Mouse (Mus musculus): ENCODE results near the gene Cog1. TPM values are rescaled to one million over a fixed set of nuclear protein-coding genes. Genes with fewer than 3 reads are reported as not detected.

The Cog1 gene
- total RNA-seq, 1 experiment from 2014 or later: 20.2 TPM

DNA sequence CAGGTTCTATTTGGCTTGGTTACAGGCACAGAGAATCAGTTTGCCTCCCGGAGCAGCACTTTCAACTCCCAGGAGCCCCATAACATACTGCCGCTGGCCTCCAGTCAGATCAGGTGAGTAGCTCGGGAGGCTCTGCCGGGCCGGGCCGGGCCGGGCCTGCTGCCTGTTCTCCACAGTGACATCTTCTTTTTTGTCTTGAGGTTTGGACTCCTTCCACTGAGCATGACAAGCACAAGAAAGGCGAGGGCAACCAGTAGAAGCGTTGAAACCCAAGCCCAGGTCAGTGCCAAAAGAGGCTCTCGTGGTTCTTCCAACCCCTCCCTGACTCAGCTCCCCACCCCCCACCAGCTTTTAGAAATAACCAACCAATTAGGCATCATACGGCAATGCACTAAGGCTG is 12.0 kb downstream of the Cog1 start:
- ATAC-seq (replicated peaks; ENCODE audit: insufficient number of reproducible peaks, low FRiP score, low TSS enrichment, poor library complexity, severe bottlenecking): no peak

DNA sequence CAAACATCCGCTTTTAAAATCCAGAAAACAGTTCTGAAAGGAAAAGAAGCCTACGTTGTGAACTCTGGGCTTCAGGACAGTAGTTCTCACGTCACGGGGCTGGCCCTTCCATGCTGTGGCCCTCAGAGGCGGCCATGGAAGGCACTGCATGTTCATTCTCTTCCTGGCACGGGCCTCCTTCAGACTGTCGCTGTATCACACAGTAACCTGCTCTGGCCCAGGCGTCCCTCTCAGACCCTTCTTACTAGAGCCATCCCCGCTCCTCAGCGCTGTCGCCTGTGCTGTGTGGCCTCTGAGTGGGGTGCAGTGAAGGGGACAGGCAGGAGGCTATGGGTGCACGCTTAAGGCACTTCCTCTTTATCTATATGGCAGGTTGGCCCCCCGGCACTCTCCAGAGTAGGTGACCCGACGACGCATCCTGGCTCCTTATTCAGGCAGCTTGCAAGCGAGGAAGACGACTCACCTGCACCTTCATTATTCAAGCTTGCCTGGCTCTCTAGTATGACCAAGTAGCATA is 12.9 kb downstream of the Cog1 start:
- no peak for ATAC-seq (replicated peaks; ENCODE audit: insufficient number of reproducible peaks, low FRiP score, low TSS enrichment, poor library complexity, severe bottlenecking)

- ATAC-seq (replicated peaks; ENCODE audit: insufficient number of reproducible peaks, low FRiP score, low TSS enrichment, poor library complexity, severe bottlenecking): no peak
Observed at GRCm38 (mm10) chr11:113664279-113664678, 15.3 kb downstream of the Cog1 start.

DNA sequence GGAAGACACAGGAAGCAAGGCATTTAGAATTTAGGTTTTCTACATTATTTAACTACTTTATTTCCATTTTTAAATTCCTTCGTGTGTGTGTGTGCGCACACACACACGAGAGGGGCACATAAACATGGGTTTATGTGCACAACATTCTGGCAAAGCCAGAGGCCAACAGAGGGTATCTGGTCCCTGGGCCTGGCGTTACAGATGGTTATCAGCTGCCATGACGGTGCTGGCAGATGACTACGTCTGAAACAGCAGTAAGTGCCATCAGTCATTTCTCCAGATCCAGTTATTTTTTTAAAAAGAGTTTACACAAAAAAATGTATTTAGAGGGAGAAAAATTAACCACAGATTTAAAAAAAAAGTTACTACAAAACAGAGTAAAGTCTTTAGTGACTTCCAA is 17.2 kb downstream of the Cog1 start:
- ATAC-seq (replicated peaks; ENCODE audit: insufficient number of reproducible peaks, low FRiP score, low TSS enrichment, poor library complexity, severe bottlenecking): no peak

DNA sequence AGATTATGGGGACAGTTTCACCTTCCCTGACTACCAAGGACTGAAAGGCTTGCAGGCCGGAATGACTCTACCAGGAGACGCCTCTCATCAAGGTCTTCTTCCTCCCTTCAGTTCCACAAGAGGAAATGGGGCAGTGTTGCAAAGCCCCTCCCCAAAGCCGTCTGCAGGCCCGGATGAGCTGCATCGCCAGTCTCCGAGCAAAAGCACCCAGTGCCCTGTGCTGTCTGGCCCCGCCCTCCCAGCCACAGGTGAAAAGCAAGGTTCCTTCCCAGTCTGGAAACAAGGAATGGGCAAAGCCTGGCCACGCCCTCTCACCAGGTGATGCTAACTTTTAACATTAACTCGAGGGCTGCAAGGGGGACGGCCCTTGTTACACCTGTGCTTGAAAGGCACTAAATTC is 17.7 kb downstream of the Cog1 start:
- ATAC-seq (replicated peaks; ENCODE audit: insufficient number of reproducible peaks, low FRiP score, low TSS enrichment, poor library complexity, severe bottlenecking): no peak

DNA sequence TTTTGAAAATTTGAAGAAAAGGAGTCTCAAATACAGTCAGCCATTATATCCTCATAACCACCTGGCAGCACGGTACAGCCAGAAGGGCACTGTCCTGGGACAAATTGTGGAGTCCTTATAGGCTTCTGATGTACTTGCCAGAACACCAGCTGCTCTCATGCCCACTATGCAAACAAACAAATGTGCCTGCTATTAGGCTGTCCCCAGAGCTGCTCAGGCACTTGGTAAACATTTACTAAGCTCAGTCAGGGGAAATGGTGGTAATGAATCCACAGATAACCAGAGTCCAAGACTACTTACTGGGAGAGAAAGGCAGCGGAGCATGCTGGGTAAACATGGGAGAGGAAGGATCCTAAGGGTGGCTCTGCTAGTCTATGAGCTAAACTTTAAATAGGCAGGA is 18.2 kb downstream of the Cog1 start:
- no peak for ATAC-seq (replicated peaks; ENCODE audit: insufficient number of reproducible peaks, low FRiP score, low TSS enrichment, poor library complexity, severe bottlenecking)

GRCm38 (mm10) chr11:113667704-113668103 is 18.7 kb downstream of the Cog1 start:
- no peak for ATAC-seq (replicated peaks; ENCODE audit: insufficient number of reproducible peaks, low FRiP score, low TSS enrichment, poor library complexity, severe bottlenecking)

DNA sequence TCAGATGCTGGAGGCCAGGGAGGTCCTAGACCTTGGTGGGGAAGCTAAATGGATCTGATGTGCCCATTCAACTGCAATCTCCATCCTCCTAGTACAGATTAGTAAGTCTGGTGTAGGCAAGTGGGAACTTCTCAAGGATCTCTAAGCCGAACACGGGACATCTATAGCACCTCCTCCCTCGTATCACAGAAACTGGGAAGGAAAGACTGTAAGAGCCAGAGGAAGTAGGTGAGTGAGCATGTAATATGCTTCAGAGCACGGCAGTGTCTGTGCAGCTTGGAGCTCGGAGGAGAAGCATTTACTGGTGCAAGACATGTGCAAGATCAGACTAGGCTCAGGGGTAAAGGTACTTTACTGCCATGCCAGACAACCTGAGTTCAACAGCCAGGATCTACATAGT is 19.9 kb downstream of the Cog1 start:
- ATAC-seq (replicated peaks; ENCODE audit: insufficient number of reproducible peaks, low FRiP score, low TSS enrichment, poor library complexity, severe bottlenecking): no peak

- ATAC-seq (replicated peaks; ENCODE audit: insufficient number of reproducible peaks, low FRiP score, low TSS enrichment, poor library complexity, severe bottlenecking): no peak
Observed at GRCm38 (mm10) chr11:113669711-113670110, 20.7 kb downstream of the Cog1 start.

DNA sequence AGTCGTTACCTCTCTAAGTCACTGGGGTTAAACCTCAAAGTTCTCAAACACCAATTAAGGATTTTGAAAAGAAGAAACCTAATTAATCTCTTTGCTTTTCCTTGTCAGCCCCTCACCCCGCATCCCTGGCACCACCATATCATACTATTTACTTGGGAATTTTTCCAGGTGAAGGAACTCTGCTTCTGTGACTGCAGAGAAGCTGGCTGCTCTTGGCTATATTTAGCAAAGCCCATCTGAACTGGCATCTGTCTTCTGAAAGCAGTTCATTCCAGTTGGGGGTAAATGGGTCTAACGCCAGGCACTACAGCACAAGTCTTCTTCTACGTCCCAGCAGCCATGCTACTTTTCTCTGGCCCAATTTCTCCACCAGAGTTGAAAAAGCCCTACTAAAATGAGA is 24.6 kb downstream of the Cog1 start:
- no peak for ATAC-seq (replicated peaks; ENCODE audit: insufficient number of reproducible peaks, low FRiP score, low TSS enrichment, poor library complexity, severe bottlenecking)

DNA sequence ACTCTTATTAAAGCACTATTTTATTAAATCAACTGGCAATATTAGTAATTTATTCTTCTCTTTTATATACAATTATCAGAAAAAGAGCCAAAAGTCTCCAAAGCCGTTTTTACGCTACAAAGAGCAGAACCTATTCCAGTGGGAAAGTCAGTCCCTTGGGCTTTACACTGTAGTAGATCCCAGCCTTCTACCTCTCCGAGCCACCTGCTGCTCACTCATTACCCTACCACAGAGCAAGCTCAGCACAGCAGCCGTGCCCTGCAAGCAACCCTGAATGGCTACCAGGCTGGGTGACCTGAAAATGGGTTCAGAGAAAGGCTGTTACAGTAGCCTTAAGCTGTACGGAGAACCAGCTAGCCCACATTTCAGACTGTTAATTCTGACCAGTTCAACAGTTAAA is 25.6 kb downstream of the Cog1 start:
- no peak for ATAC-seq (replicated peaks; ENCODE audit: insufficient number of reproducible peaks, low FRiP score, low TSS enrichment, poor library complexity, severe bottlenecking)

DNA sequence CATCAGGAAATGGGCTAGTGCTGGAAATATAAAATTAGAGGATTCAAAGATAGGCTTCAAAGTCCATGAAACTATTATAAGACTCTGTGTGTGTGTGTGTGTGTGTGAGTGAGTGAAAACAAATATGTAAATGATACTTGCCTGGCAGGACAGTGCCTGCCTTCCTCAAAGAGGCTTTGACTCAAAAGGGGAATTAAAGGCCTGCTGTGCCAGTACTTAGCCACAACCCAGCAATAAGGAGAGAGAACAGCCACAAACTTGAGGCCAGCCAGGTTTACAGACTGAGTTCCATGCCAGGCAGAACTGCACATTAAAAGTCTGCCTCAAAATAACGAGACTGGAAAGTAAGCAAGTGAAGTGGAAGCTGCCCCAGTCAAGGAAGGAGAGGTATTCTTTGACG is 27.9 kb downstream of the Cog1 start:
- ATAC-seq (replicated peaks; ENCODE audit: insufficient number of reproducible peaks, low FRiP score, low TSS enrichment, poor library complexity, severe bottlenecking): no peak

DNA sequence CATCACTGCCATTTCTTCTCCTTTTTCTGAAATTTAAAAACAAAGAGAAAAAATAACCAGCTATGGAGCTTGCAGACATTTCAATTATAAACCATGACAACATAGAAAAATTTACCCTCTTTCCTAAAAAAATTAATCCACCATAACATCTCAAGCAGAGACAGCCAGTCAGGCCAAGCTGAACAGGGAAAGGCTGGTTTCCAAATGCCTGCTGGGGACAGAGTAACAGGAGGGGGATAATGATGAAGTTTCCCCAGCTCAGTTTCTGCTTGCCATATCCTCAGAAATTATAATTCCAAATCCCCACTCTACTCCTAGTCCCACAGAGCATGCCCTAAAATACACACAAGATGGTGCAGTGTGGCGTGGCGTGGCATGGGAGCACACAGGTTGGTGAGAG is 28.4 kb downstream of the Cog1 start:
- ATAC-seq (replicated peaks; ENCODE audit: insufficient number of reproducible peaks, low FRiP score, low TSS enrichment, poor library complexity, severe bottlenecking): no peak

DNA sequence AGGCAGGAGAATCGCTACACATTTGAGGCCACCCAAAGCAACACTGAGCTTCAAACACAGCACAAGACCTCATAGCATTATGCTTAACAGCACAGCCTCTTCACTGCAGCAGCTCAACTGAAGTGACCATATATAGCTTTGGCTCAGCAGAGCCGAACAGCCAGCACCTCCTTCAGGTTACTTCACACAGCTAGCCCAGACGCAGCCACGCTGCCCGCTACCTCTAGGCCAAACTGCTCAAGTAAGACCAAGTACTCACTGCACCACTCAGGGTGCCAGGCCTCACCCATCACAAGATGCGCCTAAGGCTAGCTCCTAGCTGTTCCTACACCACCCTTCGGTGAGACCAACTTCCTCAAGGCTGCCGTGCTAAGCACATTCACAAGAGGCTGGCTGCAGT is 29.4 kb downstream of the Cog1 start:
- no peak for ATAC-seq (replicated peaks; ENCODE audit: insufficient number of reproducible peaks, low FRiP score, low TSS enrichment, poor library complexity, severe bottlenecking)

DNA sequence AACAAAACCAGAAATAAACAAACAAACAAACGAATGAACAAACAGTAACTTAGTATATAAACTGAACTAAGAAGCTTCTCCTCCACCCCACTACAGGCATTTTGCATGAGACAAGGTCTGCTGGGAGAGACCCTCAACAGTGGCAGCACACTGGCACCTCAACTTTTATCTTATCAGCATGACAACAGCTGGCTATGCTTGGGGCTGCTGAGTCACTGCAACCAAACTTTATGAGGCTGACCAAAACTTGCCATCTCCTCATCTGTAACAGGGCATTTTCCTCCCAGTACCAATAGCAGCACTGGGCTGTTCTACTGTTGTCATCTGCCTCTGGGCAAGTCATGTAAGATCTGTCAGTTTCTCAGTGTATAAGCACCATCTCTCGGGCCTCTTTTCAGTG is 32.0 kb downstream of the Cog1 start:
- ATAC-seq (replicated peaks; ENCODE audit: insufficient number of reproducible peaks, low FRiP score, low TSS enrichment, poor library complexity, severe bottlenecking): no peak

- no peak for ATAC-seq (replicated peaks; ENCODE audit: insufficient number of reproducible peaks, low FRiP score, low TSS enrichment, poor library complexity, severe bottlenecking)
Observed at GRCm38 (mm10) chr11:113681979-113682378, 33.0 kb downstream of the Cog1 start.

DNA sequence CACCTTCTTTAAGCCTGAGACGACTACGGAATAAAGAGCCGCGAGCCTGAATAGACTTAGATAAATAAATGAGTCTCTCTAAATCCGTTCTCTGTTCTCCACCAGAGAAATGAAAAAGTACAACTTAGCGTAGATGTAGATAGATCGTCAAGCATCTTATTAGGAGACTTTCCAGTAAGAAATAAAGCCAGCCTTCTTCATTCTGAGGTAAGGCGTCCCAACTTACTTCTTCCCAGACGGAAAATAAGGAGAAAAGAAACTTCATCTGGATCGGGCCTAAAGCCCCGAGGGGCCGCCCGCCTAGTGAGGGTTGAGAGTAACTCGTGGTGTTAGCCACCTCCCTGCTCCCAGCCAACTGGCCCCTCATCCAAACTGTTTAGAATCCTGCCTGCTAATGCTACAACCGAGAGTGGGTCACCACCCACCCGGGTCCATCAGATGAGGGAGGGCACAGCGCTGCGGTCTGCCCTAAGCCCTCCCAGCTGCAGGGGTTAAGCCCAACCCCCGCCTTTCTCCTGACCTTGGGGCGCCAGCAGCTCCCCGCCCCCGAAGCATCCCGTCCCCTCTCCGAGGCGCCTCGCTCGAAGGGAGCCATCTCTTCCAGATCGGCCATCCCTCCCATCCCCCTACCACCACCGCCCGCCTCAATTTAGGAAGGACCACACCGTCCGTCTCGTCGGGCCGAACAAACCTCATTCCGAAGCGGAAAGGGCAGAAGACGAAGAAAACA is 34.1 kb downstream of the Cog1 start:
- peak; percentile 28; the same call in 1 of the 2 replicates for ATAC-seq (replicated peaks; ENCODE audit: insufficient number of reproducible peaks, low FRiP score, low TSS enrichment, poor library complexity, severe bottlenecking)

DNA sequence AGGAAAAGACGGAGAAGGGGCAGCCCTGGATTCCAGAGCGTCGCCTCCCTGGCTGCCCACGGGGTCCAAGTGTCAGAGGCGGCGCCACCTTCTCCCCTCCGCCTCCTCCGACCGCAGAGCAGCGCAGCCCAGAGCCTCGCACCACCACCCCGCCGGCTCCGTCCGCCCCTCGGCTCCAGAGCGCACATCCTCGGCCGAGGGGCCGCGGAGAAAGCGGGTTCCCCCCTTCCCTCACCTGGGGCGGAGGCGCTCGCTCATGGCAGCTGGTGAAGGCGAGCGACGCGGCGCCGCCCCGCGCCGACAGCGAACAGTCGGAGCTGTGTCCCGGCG is 34.6 kb downstream of the Cog1 start:
- ATAC-seq (replicated peaks; ENCODE audit: insufficient number of reproducible peaks, low FRiP score, low TSS enrichment, poor library complexity, severe bottlenecking): 0 out of 2 replicates have a peak, but pooled peaks have one; percentile 9

GRCm38 (mm10) chr11:113683957-113684706 is 35.2 kb downstream of the Cog1 start, which contains the start of the genes Fam104a and D11Wsu47e:
TSS of gene Fam104a (minus strand) at chr11:113684155.
TSS of gene D11Wsu47e (plus strand) at chr11:113684412.
- peak; percentile 83 for ATAC-seq (replicated peaks; ENCODE audit: insufficient number of reproducible peaks, low FRiP score, low TSS enrichment, poor library complexity, severe bottlenecking)
